In the genomic region with DNA sequence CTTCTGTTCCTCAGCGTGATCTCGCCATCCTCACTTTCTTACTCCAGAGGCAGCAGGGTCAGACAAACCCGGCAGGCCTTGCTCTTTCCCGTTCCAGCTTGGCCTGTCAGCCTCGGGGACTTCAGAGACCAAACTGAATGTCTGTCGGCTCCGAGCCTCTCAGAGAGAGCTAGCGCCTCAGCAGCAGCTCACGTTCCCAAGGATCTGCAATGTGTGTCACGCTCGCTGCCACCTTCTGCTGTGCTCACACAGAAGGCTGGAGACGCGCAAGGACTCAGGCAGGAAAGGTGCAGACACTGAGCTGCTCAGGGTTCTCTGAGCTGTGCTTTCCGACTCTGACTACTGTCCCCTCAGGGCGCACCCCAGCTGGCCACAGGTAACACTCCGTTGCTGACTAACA, we compare ENCODE assay signal across 23 mouse cellular contexts. TPM values are rescaled to one million over a fixed set of nuclear protein-coding genes. Genes with fewer than 3 reads are reported as not detected.
A peak's percentile ranks its signal among the peaks of the same experiment; 100 is the strongest.
DNase-seq lines count a peak whose midpoint lies in the region; TF ChIP-seq lines count a peak whose summit lies in the region.
"Had no signal": no experiment of that assay in that cellular context is flagged by ENCODE, and none has a peak within 500 bp of the region (broad histone marks: within the 10 kb centered on the region; RNA-seq: fewer than 3 reads in every experiment).

No protein-coding gene starts in this region.

- H3K4me3 ChIP-seq in layer of hippocampus, adult 2 months = no peak overlapping the region
- H3K4me3 ChIP-seq: heart, adult 2 months; hindbrain, embryonic 10.5 days; hindbrain, embryonic 15.5 days; kidney, embryonic 15.5 days; limb, embryonic 12.5 days; liver, embryonic 15.5 days had no signal

- H3K27ac ChIP-seq in layer of hippocampus, adult 2 months = peak overlapping the region; percentile 40; the same call in 1 of the 2 replicates
- H3K27ac ChIP-seq: heart, adult 2 months; hindbrain, embryonic 10.5 days; hindbrain, embryonic 15.5 days; kidney, embryonic 15.5 days; limb, embryonic 12.5 days; liver, embryonic 15.5 days had no signal

- peak; percentile 3 for DNase-seq in gastrocnemius, postnatal 25 days
- DNase-seq in gastrocnemius, adult 18-20 months (ENCODE audit: low spot score) = no peak
- no peak for DNase-seq in layer of hippocampus, adult 2 months (ENCODE audit: low spot score in 2 of 2)
- no peak for DNase-seq in layer of hippocampus, adult 18-20 months (ENCODE audit: low spot score in 2 of 2)
- DNase-seq in right cerebral cortex, adult 2 months (ENCODE audit: low spot score in 2 of 2) = peak; percentile 33 to 38
- DNase-seq in right cerebral cortex, postnatal 4 days = no peak
- DNase-seq in adrenal gland, postnatal 14 days = no peak
- DNase-seq: adrenal gland, postnatal 36 days; cerebellum, adult 2 months; cerebellum, postnatal 14 days; gastrocnemius, postnatal 14 days; heart, adult 2 months; heart, postnatal 14 days; kidney, adult 11 months; lung, embryonic 14.5 days; lung, postnatal 14 days; midbrain, embryonic 14.5 days; thymus, postnatal 14 days had no signal

- TF ChIP-seq CTCF in layer of hippocampus, adult 2 months (conservative IDR thresholded peaks at IDR 0.05) = no peak

RNA-seq across cellular contexts. Expression of a gene that starts 7.2 kb away (rescaled TPM):
- total RNA-seq in gastrocnemius, postnatal 25 days (2021) = 100 to 1,000 TPM; 165 to 174 TPM
- 100 to 1,000 TPM; 198 to 200 TPM for total RNA-seq in gastrocnemius, adult 18-20 months (2021)
- total RNA-seq in layer of hippocampus, adult 2 months (2021) = 10 to 100 TPM; 83.1 to 94.7 TPM
- total RNA-seq in layer of hippocampus, adult 18-20 months (2021) = 10 to 100 TPM; 83.3 to 85.1 TPM
- 181 and 184 TPM in 2 replicates for total RNA-seq in adrenal gland, postnatal 14 days (2021)

Comparison
In these comparisons a context has a peak if more than half of its experiments do, and no peak if none do; other contexts are left out.
1. DNase-seq: peak in gastrocnemius, postnatal 25 days (single experiment) and right cerebral cortex, adult 2 months (2 of 2); none in gastrocnemius, adult 18-20 months (single experiment), layer of hippocampus, adult 2 months (0 of 2), layer of hippocampus, adult 18-20 months (0 of 2), right cerebral cortex, postnatal 4 days (single experiment) and adrenal gland, postnatal 14 days (single experiment).